Mouse (Mus musculus): Measurements from ENCODE around the gene Gm49325. TPM values are rescaled to one million over a fixed set of nuclear protein-coding genes. Genes with fewer than 3 reads are reported as not detected.

Gm49325 gene
- polyA plus RNA-seq, 1 experiment from 2014 or later, result not detected

DNA sequence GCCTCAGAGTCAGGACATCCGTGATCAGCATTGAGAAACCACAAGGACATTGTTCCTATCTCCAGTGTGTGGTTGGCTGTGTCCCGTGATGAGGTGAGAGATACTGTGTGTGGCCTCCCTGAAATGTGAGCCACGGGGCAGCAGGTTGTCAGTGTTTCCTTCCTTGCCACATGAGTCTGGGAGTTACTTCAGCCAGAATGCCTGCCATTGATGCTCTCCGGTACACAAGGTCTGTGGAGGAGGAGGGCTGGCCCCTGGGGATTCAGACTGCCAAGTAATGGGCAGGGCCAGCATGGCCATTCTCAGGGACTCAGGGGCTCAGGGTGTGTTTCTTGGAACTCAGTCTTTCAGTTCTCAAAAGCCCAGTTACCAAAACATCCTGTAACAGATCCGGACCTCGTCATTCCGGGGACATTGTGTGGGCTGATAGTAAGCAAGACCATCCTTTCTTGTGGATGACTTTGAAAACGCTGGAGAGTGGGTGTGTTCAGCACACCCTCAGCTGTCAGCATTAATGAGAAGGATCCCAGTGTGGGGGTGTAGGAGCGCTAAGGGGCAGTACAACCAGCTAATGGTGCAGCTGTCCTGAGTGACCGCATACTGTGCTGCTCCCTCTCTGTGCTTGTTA is 22.1 kb upstream of the Gm49325 start:
- no peak overlapping the region for H3K4me3 ChIP-seq (ENCODE audit: low read depth, low read length)
- 88% methylated on average over 10 of the region's 10 CpGs for WGBS
- no peak overlapping the region for H3K4me2 ChIP-seq (ENCODE audit: low read depth, severe bottlenecking)
- H3K9me3 ChIP-seq (ENCODE audit: control insufficient read depth, low read length), result no peaks in the 10 kb centered on the region
- H3K9ac ChIP-seq (ENCODE audit: low read length), result no peak overlapping the region
- DNase-seq (ENCODE audit: low spot score) (no peak), ATAC-seq (ENCODE audit: insufficient number of reproducible peaks, low FRiP score, low TSS enrichment, low read depth) (no peak)
- peaks cover 2% of the 10 kb centered on the region; the same call in 1 of the 2 replicates for H3K4me1 ChIP-seq (ENCODE audit: control insufficient read depth, insufficient read depth, low read length)
- H3K36me3 ChIP-seq (ENCODE audit: control insufficient read depth, insufficient read depth, low read length), result peaks cover 9% of the 10 kb centered on the region
- no peaks in the 10 kb centered on the region for H3K27me3 ChIP-seq (ENCODE audit: control insufficient read depth, insufficient read depth, low read length)
- no peak overlapping the region for H3K27ac ChIP-seq (replicated peaks; ENCODE audit: low read depth, low read length)

DNA sequence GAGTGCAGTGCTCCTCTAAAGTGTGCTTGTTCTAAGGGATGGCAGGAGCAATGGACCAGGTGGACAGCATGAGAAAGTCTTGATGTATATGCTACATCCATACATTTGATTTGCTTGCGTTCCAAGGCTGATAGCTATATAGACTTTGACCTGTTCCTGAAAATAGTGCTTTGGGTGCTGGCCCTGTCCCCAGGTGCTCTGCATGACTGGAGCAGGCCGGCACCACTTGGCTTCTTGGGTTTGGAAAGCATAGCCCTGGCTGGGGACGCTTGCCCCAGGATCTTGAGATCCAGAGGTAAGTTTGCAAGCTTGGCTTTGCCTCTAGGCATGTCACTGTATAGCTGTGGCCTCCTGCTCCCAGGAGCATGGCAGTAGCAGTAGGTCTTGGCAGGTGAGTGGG is 19.4 kb upstream of the Gm49325 start:
- no peaks in the 10 kb centered on the region for H3K9me3 ChIP-seq (ENCODE audit: control insufficient read depth, low read length)
- no peak overlapping the region for H3K4me2 ChIP-seq (ENCODE audit: low read depth, severe bottlenecking)
- no peak for ATAC-seq (ENCODE audit: insufficient number of reproducible peaks, low FRiP score, low TSS enrichment, low read depth)
- no peak overlapping the region for H3K4me3 ChIP-seq (ENCODE audit: low read depth, low read length)
- no peak overlapping the region for H3K27ac ChIP-seq (replicated peaks; ENCODE audit: low read depth, low read length)
- no peak overlapping the region for H3K9ac ChIP-seq (ENCODE audit: low read length)
- WGBS, result 91% methylated on average over 3 of the region's 3 CpGs
- H3K36me3 ChIP-seq (ENCODE audit: control insufficient read depth, insufficient read depth, low read length), result peaks cover 12% of the 10 kb centered on the region
- H3K27me3 ChIP-seq (ENCODE audit: control insufficient read depth, insufficient read depth, low read length), result no peaks in the 10 kb centered on the region
- peaks cover 2% of the 10 kb centered on the region; the same call in 1 of the 2 replicates for H3K4me1 ChIP-seq (ENCODE audit: control insufficient read depth, insufficient read depth, low read length)
- DNase-seq (ENCODE audit: low spot score), result no peak

DNA sequence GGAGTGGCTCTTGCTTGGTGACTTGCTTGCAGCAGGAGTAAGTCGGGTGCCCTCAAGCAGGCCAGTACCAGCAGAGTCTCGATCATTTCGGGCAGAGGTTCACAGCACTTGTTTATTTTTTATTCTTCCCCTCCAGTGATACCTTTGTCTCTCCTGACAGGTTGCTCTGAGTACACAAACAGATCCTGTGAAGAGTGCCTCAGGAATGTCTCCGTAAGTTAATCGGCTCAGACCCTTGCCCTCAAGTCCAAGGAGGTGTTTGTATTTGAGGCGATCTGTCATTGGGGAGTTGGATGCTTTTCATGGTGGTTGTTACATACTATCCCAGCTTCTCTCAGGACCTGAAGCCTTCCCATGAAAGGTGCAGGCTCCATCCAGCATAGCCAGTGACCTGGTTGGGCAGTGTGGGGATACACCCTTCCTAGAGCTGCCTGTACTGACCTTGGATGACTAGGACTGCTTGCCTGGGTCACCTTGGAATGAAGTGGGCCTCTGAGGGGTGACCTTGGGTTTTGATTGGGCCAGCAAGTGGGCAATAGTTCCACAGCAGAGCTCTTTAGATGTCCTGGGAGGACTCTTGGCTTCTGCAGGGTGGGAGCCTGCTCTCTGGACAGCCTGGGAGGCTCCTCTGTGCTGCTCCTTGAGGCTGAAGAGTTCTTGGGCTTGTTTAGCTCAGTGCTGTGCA is 18.8 kb upstream of the Gm49325 start:
- WGBS, result 95% methylated on average over 6 of the region's 6 CpGs
- no peak overlapping the region for H3K4me3 ChIP-seq (ENCODE audit: low read depth, low read length)
- H3K27ac ChIP-seq (replicated peaks; ENCODE audit: low read depth, low read length), result no peak overlapping the region
- no peaks in the 10 kb centered on the region for H3K27me3 ChIP-seq (ENCODE audit: control insufficient read depth, insufficient read depth, low read length)
- H3K36me3 ChIP-seq (ENCODE audit: control insufficient read depth, insufficient read depth, low read length), result peaks cover 12% of the 10 kb centered on the region
- ATAC-seq (ENCODE audit: insufficient number of reproducible peaks, low FRiP score, low TSS enrichment, low read depth), result no peak
- no peak overlapping the region for H3K9ac ChIP-seq (ENCODE audit: low read length)
- no peak overlapping the region for H3K4me2 ChIP-seq (ENCODE audit: low read depth, severe bottlenecking)
- no peaks in the 10 kb centered on the region for H3K9me3 ChIP-seq (ENCODE audit: control insufficient read depth, low read length)
- DNase-seq (ENCODE audit: low spot score), result no peak
- peaks cover 1% of the 10 kb centered on the region; the same call in 1 of the 2 replicates for H3K4me1 ChIP-seq (ENCODE audit: control insufficient read depth, insufficient read depth, low read length)

DNA sequence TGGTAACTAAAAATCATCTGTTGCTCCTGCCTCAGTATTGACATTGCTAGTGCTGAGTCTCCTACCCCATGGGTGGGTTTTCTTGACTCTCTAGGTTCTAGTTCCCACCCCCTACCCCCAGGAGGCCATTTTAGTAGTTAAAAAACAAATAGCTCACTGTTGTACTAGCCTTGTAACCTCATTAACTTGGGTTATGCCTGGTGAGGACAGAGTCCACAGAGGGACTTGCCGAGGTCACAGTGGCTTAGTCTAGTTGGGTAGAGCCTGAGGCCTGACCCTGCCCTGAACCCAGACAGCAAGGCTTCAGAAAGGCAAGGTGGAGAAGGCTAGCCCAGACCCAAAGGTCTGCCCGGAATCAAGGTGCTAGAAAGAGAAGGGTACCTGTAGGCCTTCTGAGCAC is 18.0 kb upstream of the Gm49325 start:
- ATAC-seq (ENCODE audit: insufficient number of reproducible peaks, low FRiP score, low TSS enrichment, low read depth) (no peak), DNase-seq (ENCODE audit: low spot score) (no peak)
- H3K36me3 ChIP-seq (ENCODE audit: control insufficient read depth, insufficient read depth, low read length), result peaks cover 14% of the 10 kb centered on the region
- no peaks in the 10 kb centered on the region for H3K4me1 ChIP-seq (ENCODE audit: control insufficient read depth, insufficient read depth, low read length)
- H3K9ac ChIP-seq (ENCODE audit: low read length), result no peak overlapping the region
- 90% methylated on average over 2 of the region's 2 CpGs for WGBS
- no peak overlapping the region for H3K27ac ChIP-seq (replicated peaks; ENCODE audit: low read depth, low read length)
- H3K9me3 ChIP-seq (ENCODE audit: control insufficient read depth, low read length), result no peaks in the 10 kb centered on the region
- no peak overlapping the region for H3K4me3 ChIP-seq (ENCODE audit: low read depth, low read length)
- no peaks in the 10 kb centered on the region for H3K27me3 ChIP-seq (ENCODE audit: control insufficient read depth, insufficient read depth, low read length)
- no peak overlapping the region for H3K4me2 ChIP-seq (ENCODE audit: low read depth, severe bottlenecking)

DNA sequence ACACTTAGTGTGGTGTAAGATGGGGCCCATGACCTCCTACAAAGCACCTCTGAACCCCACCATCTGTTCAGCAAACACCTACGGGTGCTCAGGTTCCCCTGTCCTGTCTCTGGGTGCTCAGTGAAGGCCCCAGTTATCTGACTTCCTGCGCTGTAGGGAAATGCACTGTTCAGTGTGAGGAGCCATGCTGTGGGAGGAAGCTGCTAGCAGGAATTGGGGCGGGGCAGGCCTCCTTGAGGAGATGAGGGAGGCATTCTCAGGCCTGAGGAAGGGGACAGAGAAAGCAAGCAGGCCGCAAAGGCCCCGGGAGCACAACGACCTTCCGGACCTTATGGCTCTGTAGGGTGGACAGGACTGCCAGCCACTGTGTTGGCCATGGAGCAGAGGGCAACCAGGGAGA is 16.9 kb upstream of the Gm49325 start:
- H3K4me3 ChIP-seq (ENCODE audit: low read depth, low read length), result no peak overlapping the region
- H3K4me1 ChIP-seq (ENCODE audit: control insufficient read depth, insufficient read depth, low read length), result no peaks in the 10 kb centered on the region
- H3K4me2 ChIP-seq (ENCODE audit: low read depth, severe bottlenecking), result no peak overlapping the region
- 86% methylated on average over 7 of the region's 7 CpGs for WGBS
- H3K27me3 ChIP-seq (ENCODE audit: control insufficient read depth, insufficient read depth, low read length), result no peaks in the 10 kb centered on the region
- no peaks in the 10 kb centered on the region for H3K9me3 ChIP-seq (ENCODE audit: control insufficient read depth, low read length)
- no peak overlapping the region for H3K9ac ChIP-seq (ENCODE audit: low read length)
- H3K36me3 ChIP-seq (ENCODE audit: control insufficient read depth, insufficient read depth, low read length), result peaks cover 16% of the 10 kb centered on the region
- H3K27ac ChIP-seq (replicated peaks; ENCODE audit: low read depth, low read length), result no peak overlapping the region
- DNase-seq (ENCODE audit: low spot score) (no peak), ATAC-seq (ENCODE audit: insufficient number of reproducible peaks, low FRiP score, low TSS enrichment, low read depth) (no peak)

DNA sequence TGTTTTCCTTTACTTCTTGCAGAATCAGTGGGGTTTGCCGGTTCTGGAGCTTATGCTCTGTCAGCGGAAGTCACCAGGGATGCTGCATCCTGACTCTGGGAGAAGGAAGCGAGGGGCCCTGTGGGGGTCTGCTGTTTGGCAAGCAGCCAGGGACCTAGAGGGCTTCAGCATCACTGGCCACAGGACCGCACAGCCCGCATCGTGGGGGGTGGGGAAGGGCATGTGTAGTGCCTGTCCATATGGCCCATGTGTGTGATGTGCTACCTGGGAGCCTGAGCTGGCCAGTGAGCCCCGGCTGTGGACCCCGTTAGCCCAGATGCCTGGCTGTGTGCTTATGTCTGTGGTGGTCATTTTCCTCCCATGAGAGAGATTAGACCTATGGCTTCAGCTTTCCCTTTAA is 16.2 kb upstream of the Gm49325 start:
- H3K9me3 ChIP-seq (ENCODE audit: control insufficient read depth, low read length), result no peaks in the 10 kb centered on the region
- H3K27me3 ChIP-seq (ENCODE audit: control insufficient read depth, insufficient read depth, low read length), result no peaks in the 10 kb centered on the region
- H3K4me2 ChIP-seq (ENCODE audit: low read depth, severe bottlenecking), result no peak overlapping the region
- 86% methylated on average over 8 of the region's 8 CpGs for WGBS
- DNase-seq (ENCODE audit: low spot score) (no peak), ATAC-seq (ENCODE audit: insufficient number of reproducible peaks, low FRiP score, low TSS enrichment, low read depth) (no peak)
- no peak overlapping the region for H3K27ac ChIP-seq (replicated peaks; ENCODE audit: low read depth, low read length)
- no peak overlapping the region for H3K9ac ChIP-seq (ENCODE audit: low read length)
- no peak overlapping the region for H3K4me3 ChIP-seq (ENCODE audit: low read depth, low read length)
- no peaks in the 10 kb centered on the region for H3K4me1 ChIP-seq (ENCODE audit: control insufficient read depth, insufficient read depth, low read length)
- H3K36me3 ChIP-seq (ENCODE audit: control insufficient read depth, insufficient read depth, low read length), result peaks cover 22% of the 10 kb centered on the region

DNA sequence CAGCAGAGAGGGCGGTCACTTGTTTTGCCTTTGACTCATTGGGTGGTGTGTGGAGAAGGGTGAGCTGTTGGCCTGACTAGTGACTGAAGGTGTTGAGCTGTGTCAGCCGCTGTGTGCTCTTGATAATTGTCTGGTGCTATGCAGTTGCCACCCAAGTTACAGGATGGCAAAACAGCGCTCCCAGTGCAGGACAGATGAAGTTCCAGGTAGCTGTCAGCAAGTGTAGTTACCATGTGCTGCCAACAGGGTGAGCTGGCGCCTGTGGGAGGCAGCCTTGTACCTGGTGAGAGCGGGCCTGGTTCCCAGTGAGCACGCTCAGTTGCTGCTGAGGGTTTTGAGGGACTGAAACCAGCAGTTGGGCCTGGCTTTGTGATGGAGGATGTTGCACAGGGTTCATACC is 15.2 kb upstream of the Gm49325 start:
- ATAC-seq (ENCODE audit: insufficient number of reproducible peaks, low FRiP score, low TSS enrichment, low read depth), result no peak
- Histone ChIP-seq H3K27me3 (ENCODE audit: control insufficient read depth, insufficient read depth, low read length) (no peaks in the 10 kb centered on the region), H3K4me3 (ENCODE audit: low read depth, low read length) (no peak overlapping the region), H3K36me3 (ENCODE audit: control insufficient read depth, insufficient read depth, low read length) (peaks cover 27% of the 10 kb centered on the region), H3K4me2 (ENCODE audit: low read depth, severe bottlenecking) (no peak overlapping the region), H3K27ac (replicated peaks; ENCODE audit: low read depth, low read length) (no peak overlapping the region; the same call in 1 of the 2 replicates), H3K9me3 (ENCODE audit: control insufficient read depth, low read length) (no peaks in the 10 kb centered on the region), H3K9ac (ENCODE audit: low read length) (no peak overlapping the region), H3K4me1 (ENCODE audit: control insufficient read depth, insufficient read depth, low read length) (no peaks in the 10 kb centered on the region)
- DNase-seq (ENCODE audit: low spot score), result peak; percentile 75
- WGBS, result 43% methylated on average over 6 of the region's 6 CpGs

DNA sequence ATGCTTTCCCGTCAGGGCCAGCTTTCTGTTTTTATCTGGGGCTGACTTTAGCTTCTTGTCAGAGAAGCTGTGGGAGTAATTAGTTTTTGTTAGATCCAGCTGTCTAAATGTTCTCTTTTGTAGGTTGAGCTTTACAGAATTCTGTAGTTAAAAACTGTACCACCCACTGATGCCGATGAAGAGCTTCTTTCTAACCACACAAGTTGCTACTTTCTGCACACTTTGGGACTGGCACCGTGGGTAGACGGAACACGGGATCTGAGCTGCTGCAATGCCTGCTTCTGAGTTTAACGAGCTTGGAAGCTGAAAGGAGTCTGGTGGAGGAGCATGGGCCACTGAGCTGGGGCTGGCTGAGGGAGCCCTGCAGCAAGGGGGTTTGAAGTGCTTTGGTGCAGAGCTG is 14.5 kb upstream of the Gm49325 start:
- no peak overlapping the region for H3K9ac ChIP-seq (ENCODE audit: low read length)
- no peaks in the 10 kb centered on the region for H3K4me1 ChIP-seq (ENCODE audit: control insufficient read depth, insufficient read depth, low read length)
- H3K9me3 ChIP-seq (ENCODE audit: control insufficient read depth, low read length), result no peaks in the 10 kb centered on the region
- H3K27ac ChIP-seq (replicated peaks; ENCODE audit: low read depth, low read length), result no peak overlapping the region
- no peaks in the 10 kb centered on the region for H3K27me3 ChIP-seq (ENCODE audit: control insufficient read depth, insufficient read depth, low read length)
- no peak overlapping the region for H3K4me3 ChIP-seq (ENCODE audit: low read depth, low read length)
- ATAC-seq (ENCODE audit: insufficient number of reproducible peaks, low FRiP score, low TSS enrichment, low read depth), result no peak
- no peak for DNase-seq (ENCODE audit: low spot score)
- WGBS, result 77% methylated on average over 6 of the region's 6 CpGs
- H3K4me2 ChIP-seq (ENCODE audit: low read depth, severe bottlenecking), result no peak overlapping the region
- H3K36me3 ChIP-seq (ENCODE audit: control insufficient read depth, insufficient read depth, low read length), result peaks cover 27% of the 10 kb centered on the region
